Mouse (Mus musculus) embryonic fibroblast, embryonic 13.5 days (primary cell): Measurements from ENCODE around the gene Opn3.

Experiments used
- CTCF ChIP-seq: IDR thresholded peaks from 2 replicates; pipeline ENCODE4 v1.5.1; 2011; ENCODE audit warnings: mild to moderate bottlenecking, control low read depth, low read length, moderate library complexity, borderline replicate concordance; ENCODE audit not compliant: insufficient read depth
- POLR2A ChIP-seq: IDR thresholded peaks from 2 replicates; pipeline ENCODE4 v1.6.1; 2011; ENCODE audit warnings: low read depth, mild to moderate bottlenecking, control low read depth, low read length, moderate library complexity

DNA sequence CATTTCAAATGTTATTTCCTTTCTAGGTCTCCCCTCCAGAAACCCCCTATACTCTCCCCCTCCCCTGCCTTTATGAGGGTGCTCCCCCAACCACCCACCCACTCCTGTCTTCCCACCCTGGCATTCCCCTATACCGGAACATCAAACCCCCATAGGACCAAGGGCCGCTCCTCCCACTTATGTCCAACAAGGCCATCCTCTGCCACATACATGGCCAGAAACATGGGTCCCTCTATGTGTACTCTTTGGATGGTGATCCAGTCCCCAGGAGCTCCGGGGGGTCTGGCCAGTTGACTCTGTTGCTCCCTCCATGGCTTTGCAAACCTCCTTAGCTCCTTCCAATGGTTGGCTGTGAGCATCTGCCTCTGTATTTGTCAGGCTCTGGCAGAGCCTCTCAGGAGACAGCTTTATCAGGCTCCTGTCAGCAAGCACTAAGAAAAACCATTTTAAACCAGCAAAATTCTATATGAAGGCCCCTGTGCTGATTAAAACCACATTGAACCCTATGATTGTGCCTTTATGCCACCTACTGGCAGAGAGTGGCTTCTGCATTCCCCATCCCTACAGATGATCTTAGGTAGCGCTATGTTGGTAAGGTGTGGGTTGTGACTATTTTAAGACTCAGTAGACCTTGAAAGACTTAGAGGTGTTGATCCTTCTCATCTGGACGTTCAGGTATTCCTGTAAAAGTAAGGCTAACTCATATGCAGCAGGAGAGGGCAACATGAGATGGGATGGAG, 23.7 kb downstream of the Opn3 start:
- no peak for TF ChIP-seq POLR2A
- no peak for TF ChIP-seq CTCF
